Mouse (Mus musculus): ENCODE data around the gene Gm10392. TPM values are rescaled to one million over a fixed set of nuclear protein-coding genes. Genes with fewer than 3 reads are reported as not detected.

Gm10392 gene
- polyA plus RNA-seq, 1 experiment from 2014 or later: not detected

DNA sequence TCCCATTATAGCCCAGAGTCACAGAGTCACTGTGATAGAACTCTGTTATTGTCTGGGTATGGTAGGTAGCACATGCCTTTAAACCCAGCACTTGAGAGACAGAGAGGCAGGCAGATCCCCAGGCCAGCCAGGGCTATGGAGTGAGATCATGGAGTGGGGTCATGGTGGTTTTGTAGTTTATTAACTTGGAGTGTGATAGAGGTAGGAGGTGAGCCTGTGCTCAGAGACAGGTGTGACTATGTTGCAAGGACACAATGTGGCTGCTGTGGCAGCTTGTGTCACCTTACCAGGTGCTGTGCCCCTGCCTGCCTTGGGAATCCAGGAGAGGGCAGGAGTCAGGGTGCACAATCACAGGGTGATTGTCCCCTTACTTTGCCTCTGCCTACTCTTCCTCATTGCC is 23.5 kb downstream of the Gm10392 start:
- Histone ChIP-seq H3K4me2 (replicated peaks) (no peak overlapping the region), H3K36me3 (peaks cover 14% of the 10 kb centered on the region), H3K9ac (no peak overlapping the region), H3K4me1 (peaks cover 70% of the 10 kb centered on the region), H3K27ac (no peak overlapping the region), H3K27me3 (no peaks in the 10 kb centered on the region), H3K9me3 (no peaks in the 10 kb centered on the region), H3K4me3 (0 out of 2 replicates have a peak overlapping the region, but pooled peaks have one; percentile 94)
- ATAC-seq (ENCODE audit: low FRiP score, low read depth): no peak

DNA sequence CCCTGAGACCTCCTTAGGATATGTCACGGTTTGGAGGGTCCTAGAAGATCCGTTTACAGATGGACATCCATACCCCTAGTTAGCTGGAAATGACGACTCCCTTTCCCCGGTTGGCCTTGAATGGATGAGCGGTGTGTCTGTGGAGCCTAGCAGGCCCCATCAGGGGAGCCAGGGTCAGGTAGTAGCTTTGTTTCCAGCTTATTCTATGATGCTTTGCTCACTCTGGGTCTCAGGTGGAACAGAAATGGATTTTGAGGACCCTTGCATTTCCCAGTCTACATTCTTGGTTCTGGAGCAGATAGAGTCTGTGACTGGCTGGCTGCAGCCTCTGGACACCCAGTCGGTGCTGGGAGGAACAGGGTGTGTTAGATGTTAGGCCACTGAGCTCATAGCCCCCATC is 24.2 kb downstream of the Gm10392 start:
- H3K27ac ChIP-seq: peak overlapping the region; percentile 33; the same call in 1 of the 2 replicates
- H3K4me1 ChIP-seq: peaks cover 72% of the 10 kb centered on the region
- H3K9me3 ChIP-seq: no peaks in the 10 kb centered on the region
- ATAC-seq (ENCODE audit: low FRiP score, low read depth): no peak
- peak overlapping the region; percentile 96 for H3K4me2 ChIP-seq (replicated peaks)
- H3K4me3 ChIP-seq: peak overlapping the region; percentile 94
- H3K9ac ChIP-seq: peak overlapping the region; percentile 93
- no peaks in the 10 kb centered on the region for H3K27me3 ChIP-seq
- 80% methylated on average over 6 of the region's 6 CpGs for WGBS
- H3K36me3 ChIP-seq: peaks cover 7% of the 10 kb centered on the region

DNA sequence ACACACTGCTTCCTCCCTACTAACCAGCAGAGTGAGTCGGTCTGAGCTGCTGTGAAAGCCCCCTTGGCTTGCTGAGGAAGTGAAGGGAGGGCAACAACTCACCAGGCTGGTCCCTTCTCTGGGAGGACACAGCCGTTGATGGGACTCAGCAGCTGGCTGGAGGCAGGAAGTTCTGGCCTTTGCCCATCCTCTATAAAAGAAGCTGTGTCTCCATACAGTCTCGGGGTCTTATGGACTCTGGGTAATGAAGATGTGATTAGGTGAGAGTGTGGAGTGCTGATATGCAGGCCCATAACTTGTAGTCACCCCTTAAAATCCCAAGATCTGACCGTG is 24.7 kb downstream of the Gm10392 start:
- Histone ChIP-seq H3K9me3 (no peaks in the 10 kb centered on the region), H3K27me3 (no peaks in the 10 kb centered on the region), H3K27ac (peak overlapping the region; percentile 79; the same call in 1 of the 2 replicates), H3K4me2 (replicated peaks) (peak overlapping the region; percentile 96), H3K4me1 (peaks cover 72% of the 10 kb centered on the region), H3K36me3 (peaks cover 2% of the 10 kb centered on the region), H3K4me3 (peak overlapping the region; percentile 94), H3K9ac (peak overlapping the region; percentile 93)
- WGBS: 23% methylated on average over 4 of the region's 4 CpGs
- ATAC-seq (ENCODE audit: low FRiP score, low read depth): no peak

DNA sequence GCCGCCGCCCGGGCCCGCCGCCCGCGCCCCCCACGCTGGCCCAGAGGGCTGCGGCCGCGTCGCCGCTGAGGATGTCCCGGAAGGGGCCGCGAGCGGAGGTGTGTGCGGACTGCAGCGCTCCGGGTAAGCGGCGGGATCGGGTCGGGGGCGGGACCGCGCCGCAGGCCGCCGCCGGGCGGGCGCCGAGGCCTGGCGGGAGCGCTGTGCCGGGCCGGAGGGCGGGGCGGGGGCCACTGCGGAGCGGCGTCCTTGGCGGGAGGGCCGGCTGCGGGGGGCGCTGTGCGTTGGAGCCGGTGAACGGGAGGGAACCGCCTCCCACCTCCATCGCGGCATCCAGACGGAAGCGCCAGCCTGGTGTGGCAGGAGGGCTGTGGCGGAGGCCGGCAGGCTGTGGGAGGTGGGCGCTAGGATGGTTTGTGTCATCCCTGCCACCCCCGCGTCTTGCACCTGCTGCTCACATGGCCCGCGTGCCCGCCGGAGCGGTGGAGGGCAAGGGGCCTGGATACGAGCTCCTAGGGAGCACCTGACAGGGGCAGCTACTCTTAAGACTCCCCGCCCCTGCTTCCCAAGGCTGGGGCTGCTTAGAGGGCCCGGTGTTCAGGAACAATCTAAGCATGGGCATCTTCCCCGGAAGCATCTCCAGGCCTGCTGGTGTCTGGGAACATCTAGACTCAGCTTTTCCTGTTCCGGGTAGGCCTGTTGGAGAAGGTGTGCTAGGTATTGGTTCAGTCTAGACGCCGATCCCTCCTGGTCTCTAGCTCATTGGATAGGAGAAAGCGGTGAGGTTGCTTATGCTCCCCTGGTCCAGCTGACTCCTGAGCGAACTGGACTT is 25.3 kb downstream of the Gm10392 start, which contains the start of gene Git1:
Git1 (plus strand) TSS at position 51 of the 832 bp plus-strand sequence.
- no peaks in the 10 kb centered on the region for H3K27me3 ChIP-seq
- peak within 1 kb of the TSS; percentile 93 for H3K9ac ChIP-seq
- H3K4me3 ChIP-seq: peak within 1 kb of the TSS; percentile 94
- H3K9me3 ChIP-seq: no peaks in the 10 kb centered on the region
- peak within 1 kb of the TSS; percentile 95 for H3K27ac ChIP-seq
- no peak for ATAC-seq (ENCODE audit: low FRiP score, low read depth)
- H3K4me2 ChIP-seq (replicated peaks): peak within 1 kb of the TSS; percentile 96
- H3K36me3 ChIP-seq: no peaks in the 10 kb centered on the region; the same call in 1 of the 2 replicates
- peaks cover 74% of the 10 kb centered on the region for H3K4me1 ChIP-seq
- WGBS: 2% methylated on average over 42 of the region's 74 CpGs

DNA sequence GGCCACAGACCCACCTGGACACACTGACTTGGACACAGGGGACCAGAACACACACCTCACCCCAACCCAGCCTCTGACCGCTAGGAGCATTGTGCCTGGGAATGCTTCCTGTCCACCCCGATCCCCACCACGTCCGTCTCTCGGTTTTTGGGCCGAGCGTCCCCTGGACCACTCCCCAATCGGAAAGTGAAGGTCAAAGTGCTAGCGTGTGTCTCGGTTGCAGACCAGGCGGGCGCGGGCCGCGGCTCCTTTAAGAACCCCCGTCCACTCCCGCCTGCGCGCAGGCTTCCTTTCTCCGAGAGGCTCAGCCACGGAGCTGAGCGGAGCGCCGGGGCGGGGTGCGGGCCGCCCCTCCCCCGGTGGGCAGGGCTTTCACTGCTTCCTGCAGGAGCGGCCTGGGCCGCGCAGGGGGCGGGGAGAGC is 26.1 kb downstream of the Gm10392 start:
- peaks cover 74% of the 10 kb centered on the region for H3K4me1 ChIP-seq
- under 1% methylated on average over 32 of the region's 32 CpGs for WGBS
- H3K4me2 ChIP-seq (replicated peaks): peak overlapping the region; percentile 96
- H3K27ac ChIP-seq: peak overlapping the region; percentile 95
- no peaks in the 10 kb centered on the region for H3K27me3 ChIP-seq
- no peaks in the 10 kb centered on the region for H3K9me3 ChIP-seq
- H3K36me3 ChIP-seq: no peaks in the 10 kb centered on the region
- peak overlapping the region; percentile 94 for H3K4me3 ChIP-seq
- peak overlapping the region; percentile 93 for H3K9ac ChIP-seq
- ATAC-seq (ENCODE audit: low FRiP score, low read depth): peak; percentile 66

DNA sequence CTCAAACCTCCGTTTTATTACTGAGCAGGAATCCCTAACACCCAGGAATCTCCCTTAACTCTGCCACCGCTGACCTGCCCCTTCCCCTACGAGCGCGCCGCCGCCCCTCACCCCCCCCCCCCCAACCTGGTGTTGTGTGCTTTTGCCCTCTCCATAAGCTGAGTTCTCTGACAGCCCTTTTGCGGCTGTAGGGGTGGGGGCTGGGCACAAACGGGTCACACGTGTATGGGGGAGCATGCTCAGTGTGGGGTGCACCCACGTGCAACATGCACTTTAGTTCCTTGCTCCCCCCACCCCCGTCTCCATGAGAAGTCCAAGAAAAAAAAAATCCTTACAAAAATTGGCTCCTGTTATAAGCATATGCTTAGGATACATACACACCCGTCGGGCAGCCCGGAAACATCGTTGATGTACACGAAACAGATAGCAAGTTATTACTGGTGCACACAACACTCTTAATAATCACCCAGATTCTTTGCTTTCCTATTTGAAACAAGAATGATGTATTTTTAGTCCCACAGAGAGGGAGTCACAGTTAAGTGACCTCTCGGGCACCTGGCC is 26.6 kb downstream of the Gm10392 start:
- no peak for ATAC-seq (ENCODE audit: low FRiP score, low read depth)
- under 1% methylated on average over 18 of the region's 18 CpGs for WGBS
- no peaks in the 10 kb centered on the region for H3K9me3 ChIP-seq
- H3K27ac ChIP-seq: peak overlapping the region; percentile 95
- peaks cover 74% of the 10 kb centered on the region for H3K4me1 ChIP-seq
- H3K4me3 ChIP-seq: peak overlapping the region; percentile 94
- no peaks in the 10 kb centered on the region for H3K36me3 ChIP-seq
- peak overlapping the region; percentile 96 for H3K4me2 ChIP-seq (replicated peaks)
- peak overlapping the region; percentile 93 for H3K9ac ChIP-seq
- no peaks in the 10 kb centered on the region for H3K27me3 ChIP-seq

DNA sequence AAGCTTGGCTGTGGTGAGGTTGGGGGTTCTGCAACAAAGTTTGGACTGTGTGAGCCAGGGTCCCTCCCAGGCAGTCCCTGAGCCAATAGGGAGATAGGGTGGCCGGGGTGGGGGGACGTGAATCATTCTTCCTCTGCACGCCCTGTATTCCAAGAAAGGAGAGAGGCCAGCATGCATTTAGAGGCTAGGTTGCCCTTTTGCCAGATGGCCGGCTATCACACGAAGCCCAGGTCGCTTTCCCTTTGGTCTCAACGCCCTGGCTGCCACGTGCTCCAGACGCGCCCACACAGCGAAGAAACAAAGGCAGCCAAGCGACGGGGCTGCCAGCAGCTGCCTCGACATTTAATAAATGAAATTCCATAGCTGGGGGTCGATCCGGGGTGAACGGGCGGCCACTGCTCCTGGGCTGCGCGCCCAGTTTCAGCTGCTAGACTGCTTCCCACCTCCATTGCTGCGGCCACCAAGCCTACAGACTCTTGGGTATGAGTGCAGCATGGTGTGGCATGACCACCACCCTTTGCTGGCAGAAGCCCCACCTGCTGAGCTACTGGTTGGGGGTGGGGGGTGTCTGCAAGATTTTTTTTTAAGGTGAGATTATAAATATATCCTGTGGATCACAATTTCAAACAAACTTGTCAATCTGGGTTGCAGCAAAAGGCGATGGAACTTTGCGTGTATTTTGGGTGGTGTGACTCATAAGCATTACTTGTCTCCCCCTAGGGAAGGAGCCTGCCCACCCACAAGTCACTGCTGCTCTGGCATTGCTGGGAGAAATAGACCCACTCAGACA is 27.3 kb downstream of the Gm10392 start:
- peak overlapping the region; percentile 95 for H3K27ac ChIP-seq
- under 1% methylated on average over 23 of the region's 23 CpGs for WGBS
- peak overlapping the region; percentile 59 for H3K9ac ChIP-seq
- no peaks in the 10 kb centered on the region for H3K9me3 ChIP-seq
- peak overlapping the region; percentile 96 for H3K4me2 ChIP-seq (replicated peaks)
- H3K27me3 ChIP-seq: no peaks in the 10 kb centered on the region
- peak; percentile 80 for ATAC-seq (ENCODE audit: low FRiP score, low read depth)
- peak overlapping the region; percentile 94 for H3K4me3 ChIP-seq
- H3K4me1 ChIP-seq: peaks cover 75% of the 10 kb centered on the region
- H3K36me3 ChIP-seq: no peaks in the 10 kb centered on the region

DNA sequence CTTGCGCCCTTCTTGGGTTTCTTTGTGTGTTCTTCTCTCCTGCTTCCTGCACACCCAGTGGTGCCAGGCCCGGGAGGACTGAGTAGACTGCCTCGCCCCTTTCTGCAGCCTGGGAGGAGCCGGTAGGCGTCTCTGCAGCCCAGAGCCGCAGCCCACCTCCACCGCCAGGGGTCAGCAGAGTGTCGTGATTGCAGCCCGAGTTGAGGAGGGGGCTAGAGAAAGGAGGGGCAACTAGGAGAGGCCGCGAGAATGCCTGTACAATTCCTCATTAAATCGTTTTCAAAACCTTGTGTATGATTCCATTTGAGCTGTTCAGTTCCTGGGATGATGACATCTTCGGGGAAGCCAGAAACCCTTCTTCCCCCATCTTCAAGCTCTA is 27.9 kb downstream of the Gm10392 start:
- ATAC-seq (ENCODE audit: low FRiP score, low read depth): peak; percentile 77
- WGBS: under 1% methylated on average over 13 of the region's 13 CpGs
- peaks cover 77% of the 10 kb centered on the region for H3K4me1 ChIP-seq

DNA sequence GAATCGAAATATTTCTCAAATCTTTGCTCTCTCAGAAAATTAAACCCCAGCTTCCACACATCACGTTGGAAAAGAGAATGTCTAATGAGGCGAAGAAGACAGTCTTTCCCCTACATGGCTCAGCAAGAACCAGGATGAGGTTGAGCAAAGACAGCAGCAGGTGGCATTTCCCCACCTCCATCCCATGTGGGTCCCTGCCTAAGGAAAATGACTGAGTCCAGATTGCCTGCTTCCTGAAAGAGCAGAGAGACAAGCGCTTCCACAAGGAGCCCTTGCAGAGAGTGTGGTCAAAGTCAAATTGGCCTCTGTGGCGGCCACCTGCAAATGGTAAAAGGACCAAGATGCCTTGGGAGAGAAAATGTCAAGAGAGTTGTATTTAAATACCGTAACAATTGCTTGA is 28.5 kb downstream of the Gm10392 start:
- ATAC-seq (ENCODE audit: low FRiP score, low read depth): no peak
- peak overlapping the region; percentile 59; the same call in 1 of the 2 replicates for H3K9ac ChIP-seq
- peaks cover 77% of the 10 kb centered on the region for H3K4me1 ChIP-seq
- no peaks in the 10 kb centered on the region for H3K9me3 ChIP-seq
- H3K4me3 ChIP-seq: peak overlapping the region; percentile 94
- no peak overlapping the region for H3K27ac ChIP-seq
- H3K27me3 ChIP-seq: no peaks in the 10 kb centered on the region
- 67% methylated on average over 6 of the region's 6 CpGs for WGBS
- H3K36me3 ChIP-seq: no peaks in the 10 kb centered on the region
- peak overlapping the region; percentile 96 for H3K4me2 ChIP-seq (replicated peaks)

More for the DNA sequence above, 27.9 kb downstream of the Gm10392 start:
- H3K4me2 ChIP-seq (replicated peaks): peak overlapping the region; percentile 96
- no peaks in the 10 kb centered on the region for H3K9me3 ChIP-seq
- H3K4me3 ChIP-seq: peak overlapping the region; percentile 94
- peak overlapping the region; percentile 95 for H3K27ac ChIP-seq
- no peaks in the 10 kb centered on the region for H3K27me3 ChIP-seq
- H3K36me3 ChIP-seq: no peaks in the 10 kb centered on the region
- peak overlapping the region; percentile 59 for H3K9ac ChIP-seq

DNA sequence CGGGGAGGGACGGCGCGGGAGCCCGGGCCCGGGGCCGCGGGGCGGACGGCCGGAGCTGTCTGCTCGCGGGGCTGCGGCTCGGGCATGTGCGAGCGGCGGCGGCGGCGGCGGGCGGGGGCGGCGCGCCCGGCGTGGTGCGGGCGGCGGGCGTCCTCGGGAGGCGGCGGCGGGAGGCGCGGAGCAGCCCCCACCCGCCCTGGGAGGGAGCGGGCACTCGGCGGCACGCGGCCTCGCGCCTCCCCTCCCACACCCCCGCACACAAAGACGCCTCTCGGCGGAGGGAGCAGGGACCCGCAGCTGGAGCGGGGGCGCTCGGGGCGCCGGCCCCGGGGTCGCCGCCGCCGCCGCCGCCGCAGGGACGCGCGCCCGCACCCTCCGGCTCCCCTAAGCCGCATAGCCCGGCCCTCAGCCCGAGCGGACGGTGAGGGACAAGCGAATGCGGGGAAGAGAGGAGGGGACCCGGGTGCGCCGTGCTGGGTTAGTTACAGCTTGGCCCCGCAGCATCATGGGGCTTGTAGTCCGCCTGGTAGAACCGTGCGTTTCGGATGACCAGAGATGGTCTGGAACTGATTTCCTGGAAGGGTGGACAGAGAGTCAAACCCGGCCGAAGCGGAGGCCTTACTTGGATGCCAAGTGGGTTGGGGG is 29.3 kb downstream of the Gm10392 start, which contains the start of gene Ankrd13b:
Ankrd13b (minus strand) TSS at position 88 of the 645 bp plus-strand sequence.
- ATAC-seq (ENCODE audit: low FRiP score, low read depth): peak; percentile 42; the same call in 1 of the 2 replicates
- Histone ChIP-seq H3K4me3 (peak within 1 kb of the TSS; percentile 94), H3K9ac (peak within 1 kb of the TSS; percentile 88), H3K9me3 (no peaks in the 10 kb centered on the region), H3K27me3 (no peaks in the 10 kb centered on the region), H3K4me2 (replicated peaks) (peak within 1 kb of the TSS; percentile 96), H3K4me1 (peaks cover 77% of the 10 kb centered on the region), H3K27ac (no peak within 1 kb of the TSS), H3K36me3 (no peaks in the 10 kb centered on the region)
- under 1% methylated on average over 40 of the region's 87 CpGs for WGBS

DNA sequence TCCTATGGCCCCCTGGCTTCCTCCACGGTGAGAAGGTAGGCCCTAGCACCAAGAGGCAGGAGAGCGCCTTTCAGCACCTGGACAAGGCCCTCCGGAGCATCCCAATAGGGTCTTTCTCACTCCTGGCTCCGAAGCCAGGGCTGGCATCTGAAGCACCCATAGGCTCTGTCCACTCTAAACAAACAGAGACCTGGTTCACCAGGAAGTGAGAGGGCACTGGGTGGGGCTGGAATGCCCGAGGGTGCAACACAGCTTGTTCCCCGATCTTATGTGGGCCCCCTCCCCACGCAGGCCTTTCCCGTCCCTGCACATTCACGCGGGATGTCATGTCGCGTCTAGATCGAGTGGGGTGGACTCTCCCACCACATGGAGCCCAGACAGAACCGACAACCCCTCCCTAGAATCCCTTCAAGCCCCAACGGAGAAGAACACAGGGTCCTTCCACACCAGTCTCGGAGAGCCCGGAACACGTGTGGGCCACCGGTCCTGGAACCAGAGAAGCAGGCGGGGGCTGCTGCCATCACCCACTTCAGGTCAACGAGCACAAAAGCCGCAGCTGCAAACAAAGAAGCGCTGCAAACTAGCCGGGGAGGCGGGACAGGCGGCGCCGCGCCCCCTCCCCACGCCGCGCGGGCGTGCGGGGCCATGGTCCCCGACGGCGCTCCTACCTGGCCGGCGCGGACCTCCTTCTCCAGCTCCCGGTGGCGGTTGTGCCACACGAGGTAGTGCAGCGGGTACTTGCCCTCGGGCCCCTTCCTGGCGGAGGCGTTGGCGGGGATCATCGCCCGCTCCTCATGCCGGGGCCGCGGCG is 30.0 kb downstream of the Gm10392 start:
- H3K27me3 ChIP-seq: no peaks in the 10 kb centered on the region
- peak overlapping the region; percentile 96 for H3K4me2 ChIP-seq (replicated peaks)
- peak overlapping the region; percentile 88 for H3K9ac ChIP-seq
- no peaks in the 10 kb centered on the region for H3K9me3 ChIP-seq
- H3K4me1 ChIP-seq: peaks cover 76% of the 10 kb centered on the region
- H3K4me3 ChIP-seq: peak overlapping the region; percentile 94
- H3K36me3 ChIP-seq: no peaks in the 10 kb centered on the region
- WGBS: 2% methylated on average over 55 of the region's 55 CpGs
- ATAC-seq (ENCODE audit: low FRiP score, low read depth): no peak
- H3K27ac ChIP-seq: no peak overlapping the region
